Mouse (Mus musculus) ES-Bruce4 (cell line): Measurements from ENCODE around the gene Nipbl.

Experiments
- CTCF ChIP-seq: IDR thresholded peaks from one replicate; pipeline ENCODE4 v1.8.1; 2011; ENCODE audit warnings: low read depth, low read length
- EP300 ChIP-seq: IDR thresholded peaks from 2 replicates; pipeline ENCODE4 v1.6.1; 2011; ENCODE audit warnings: low read depth, low read length; ENCODE audit not compliant: insufficient read depth
- POLR2A ChIP-seq: IDR thresholded peaks from one replicate; pipeline ENCODE4 v1.8.1; 2011; ENCODE audit warnings: low read length; ENCODE audit not compliant: insufficient read depth

GRCm38 (mm10) chr15:8391764-8392163 is 52.5 kb downstream of the Nipbl start:
- TF ChIP-seq CTCF, result no peak
- TF ChIP-seq POLR2A, result no peak
- no peak for TF ChIP-seq EP300
